Mouse (Mus musculus): ENCODE measurements around the gene Mast3. TPM values are rescaled to one million over a fixed set of nuclear protein-coding genes. Genes with fewer than 3 reads are reported as not detected.
A peak's percentile ranks its signal among the peaks of the same experiment; 100 is the strongest.

The Mast3 gene
- polyA plus RNA-seq, 1 experiment from 2014 or later = 14.7 TPM

DNA sequence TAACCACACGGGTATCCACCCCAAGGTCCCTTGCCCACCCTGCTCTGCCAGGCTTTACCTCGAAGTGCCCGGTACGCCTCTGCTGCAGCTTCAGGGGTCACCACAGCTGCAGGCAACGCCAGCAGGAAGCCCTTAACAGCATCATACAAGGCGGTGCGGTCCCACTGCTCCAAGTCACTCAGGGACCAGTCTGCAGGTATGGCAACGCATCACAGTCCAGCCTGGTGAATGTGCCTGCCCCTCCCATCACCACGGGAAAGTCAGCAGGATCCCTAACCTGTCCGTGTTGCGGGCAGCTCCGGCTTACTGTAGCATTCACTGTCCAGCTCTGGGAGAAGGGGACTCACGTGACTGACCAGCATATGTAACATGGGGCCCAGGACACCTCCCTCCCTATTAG lies 32.8 kb downstream of the Mast3 start:
- Histone ChIP-seq H3K9me3 (ENCODE audit: control insufficient read depth, low read length) (no peaks in the 10 kb centered on the region), H3K4me3 (ENCODE audit: low read depth, low read length) (no peak overlapping the region), H3K9ac (ENCODE audit: low read length) (no peak overlapping the region), H3K4me1 (ENCODE audit: control insufficient read depth, insufficient read depth, low read length) (0 out of 2 replicates have a peak, but pooled peaks cover 5% of the 10 kb centered on the region), H3K36me3 (ENCODE audit: control insufficient read depth, insufficient read depth, low read length) (peaks cover 17% of the 10 kb centered on the region), H3K27ac (ENCODE audit: low read depth, low read length) (no peak overlapping the region), H3K27me3 (ENCODE audit: control insufficient read depth, insufficient read depth, low read length) (no peaks in the 10 kb centered on the region), H3K4me2 (ENCODE audit: low read depth) (no peak overlapping the region)
- DNase-seq (ENCODE audit: low spot score) (no peak), ATAC-seq (ENCODE audit: insufficient read depth, low FRiP score, low TSS enrichment) (no peak)
- 95% methylated on average over 13 of the region's 13 CpGs for WGBS

DNA sequence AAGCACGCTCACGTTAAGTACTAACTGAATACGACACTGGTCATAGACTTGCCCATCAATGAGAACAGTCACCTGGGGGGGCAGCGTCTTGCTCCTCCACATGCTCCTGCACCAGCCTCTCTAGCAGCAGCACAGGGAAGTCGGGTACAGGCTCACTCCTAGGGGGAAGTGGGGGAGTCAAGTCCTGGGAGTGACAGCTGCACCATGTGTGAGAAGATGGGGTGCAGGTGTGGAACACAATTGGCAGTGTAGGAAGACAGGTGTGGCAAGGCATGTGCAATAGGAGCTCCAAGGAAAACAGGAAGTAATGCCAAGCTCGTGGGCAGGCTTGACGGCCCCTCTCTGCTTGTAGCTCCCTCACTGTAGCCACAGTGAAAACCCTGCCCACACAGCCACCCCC lies 33.6 kb downstream of the Mast3 start:
- H3K36me3 ChIP-seq (ENCODE audit: control insufficient read depth, insufficient read depth, low read length) = peaks cover 17% of the 10 kb centered on the region

GRCm38 (mm10) chr8:70770748-70771147 lies 34.1 kb downstream of the Mast3 start:
- 93% methylated on average over 13 of the region's 13 CpGs for WGBS
- no peak overlapping the region for H3K9ac ChIP-seq (ENCODE audit: low read length)
- no peak for DNase-seq (ENCODE audit: low spot score)
- peaks cover 17% of the 10 kb centered on the region for H3K4me1 ChIP-seq (ENCODE audit: control insufficient read depth, insufficient read depth, low read length)
- no peak overlapping the region for H3K4me2 ChIP-seq (ENCODE audit: low read depth)
- H3K36me3 ChIP-seq (ENCODE audit: control insufficient read depth, insufficient read depth, low read length) = peaks cover 17% of the 10 kb centered on the region
- no peaks in the 10 kb centered on the region for H3K9me3 ChIP-seq (ENCODE audit: control insufficient read depth, low read length)
- H3K4me3 ChIP-seq (ENCODE audit: low read depth, low read length) = no peak overlapping the region
- no peaks in the 10 kb centered on the region for H3K27me3 ChIP-seq (ENCODE audit: control insufficient read depth, insufficient read depth, low read length)
- H3K27ac ChIP-seq (ENCODE audit: low read depth, low read length) = no peak overlapping the region
- no peak for ATAC-seq (ENCODE audit: insufficient read depth, low FRiP score, low TSS enrichment)

More for the DNA sequence above, 33.6 kb downstream of the Mast3 start:
- Histone ChIP-seq H3K27ac (ENCODE audit: low read depth, low read length) (no peak overlapping the region), H3K9ac (ENCODE audit: low read length) (no peak overlapping the region), H3K4me2 (ENCODE audit: low read depth) (no peak overlapping the region), H3K9me3 (ENCODE audit: control insufficient read depth, low read length) (no peaks in the 10 kb centered on the region), H3K4me1 (ENCODE audit: control insufficient read depth, insufficient read depth, low read length) (peaks cover 13% of the 10 kb centered on the region), H3K4me3 (ENCODE audit: low read depth, low read length) (no peak overlapping the region), H3K27me3 (ENCODE audit: control insufficient read depth, insufficient read depth, low read length) (no peaks in the 10 kb centered on the region)
- ATAC-seq (ENCODE audit: insufficient read depth, low FRiP score, low TSS enrichment) (no peak), DNase-seq (ENCODE audit: low spot score) (no peak)
- WGBS = 94% methylated on average over 7 of the region's 7 CpGs

DNA sequence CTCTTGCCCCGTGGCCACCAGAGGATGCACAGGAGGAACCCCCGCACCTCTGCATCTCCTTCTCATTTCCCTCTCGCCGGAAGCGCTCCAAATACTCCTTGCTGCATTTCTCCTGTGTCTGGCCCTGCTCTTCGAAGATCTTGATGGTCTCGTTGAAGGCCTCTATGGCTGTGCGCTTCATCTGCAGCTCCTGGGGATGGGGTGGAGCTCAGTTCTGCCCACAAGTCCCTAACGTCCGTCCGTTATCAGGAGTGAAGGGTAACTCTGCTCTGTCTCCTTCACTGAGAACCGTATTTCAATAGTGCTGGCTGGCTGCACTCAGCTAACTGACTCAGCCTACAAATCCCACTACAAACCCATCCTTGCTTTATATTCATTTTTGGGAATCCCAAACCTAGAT lies 35.0 kb downstream of the Mast3 start:
- Histone ChIP-seq H3K36me3 (ENCODE audit: control insufficient read depth, insufficient read depth, low read length) (peaks cover 17% of the 10 kb centered on the region), H3K4me2 (ENCODE audit: low read depth) (no peak overlapping the region), H3K4me3 (ENCODE audit: low read depth, low read length) (no peak overlapping the region), H3K4me1 (ENCODE audit: control insufficient read depth, insufficient read depth, low read length) (peaks cover 16% of the 10 kb centered on the region), H3K9me3 (ENCODE audit: control insufficient read depth, low read length) (no peaks in the 10 kb centered on the region), H3K27ac (ENCODE audit: low read depth, low read length) (no peak overlapping the region), H3K27me3 (ENCODE audit: control insufficient read depth, insufficient read depth, low read length) (no peaks in the 10 kb centered on the region), H3K9ac (ENCODE audit: low read length) (no peak overlapping the region)
- no peak for DNase-seq (ENCODE audit: low spot score)
- ATAC-seq (ENCODE audit: insufficient read depth, low FRiP score, low TSS enrichment) = no peak
- WGBS = 77% methylated on average over 12 of the region's 12 CpGs

DNA sequence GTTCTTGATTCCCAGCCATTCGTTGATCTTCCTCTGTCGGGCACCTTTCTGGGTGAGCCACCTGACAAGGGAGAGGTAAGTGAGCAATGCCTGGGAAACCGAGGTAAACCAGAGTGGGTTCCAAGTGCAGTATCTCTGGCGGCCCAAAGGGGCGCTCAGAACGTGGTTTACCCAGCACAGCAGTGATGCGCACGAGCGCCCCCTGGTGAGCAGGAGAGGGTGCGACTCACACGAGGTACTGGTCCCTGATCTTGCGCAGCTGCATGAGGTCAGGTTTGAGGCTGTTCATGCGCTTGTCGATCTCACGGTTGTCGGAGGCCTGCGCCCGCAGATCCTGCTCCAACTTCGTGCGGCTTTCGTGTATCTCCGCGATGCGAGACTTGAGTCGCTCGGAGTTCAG lies 35.5 kb downstream of the Mast3 start:
- DNase-seq (ENCODE audit: low spot score) (peak; percentile 95), ATAC-seq (ENCODE audit: insufficient read depth, low FRiP score, low TSS enrichment) (peak; percentile 54; the same call in 1 of the 2 replicates)
- Histone ChIP-seq H3K4me3 (ENCODE audit: low read depth, low read length) (no peak overlapping the region), H3K9ac (ENCODE audit: low read length) (no peak overlapping the region), H3K36me3 (ENCODE audit: control insufficient read depth, insufficient read depth, low read length) (peaks cover 17% of the 10 kb centered on the region), H3K4me1 (ENCODE audit: control insufficient read depth, insufficient read depth, low read length) (peaks cover 16% of the 10 kb centered on the region), H3K9me3 (ENCODE audit: control insufficient read depth, low read length) (no peaks in the 10 kb centered on the region), H3K27ac (ENCODE audit: low read depth, low read length) (no peak overlapping the region), H3K4me2 (ENCODE audit: low read depth) (no peak overlapping the region), H3K27me3 (ENCODE audit: control insufficient read depth, insufficient read depth, low read length) (no peaks in the 10 kb centered on the region)
- 8% methylated on average over 26 of the region's 26 CpGs for WGBS

DNA sequence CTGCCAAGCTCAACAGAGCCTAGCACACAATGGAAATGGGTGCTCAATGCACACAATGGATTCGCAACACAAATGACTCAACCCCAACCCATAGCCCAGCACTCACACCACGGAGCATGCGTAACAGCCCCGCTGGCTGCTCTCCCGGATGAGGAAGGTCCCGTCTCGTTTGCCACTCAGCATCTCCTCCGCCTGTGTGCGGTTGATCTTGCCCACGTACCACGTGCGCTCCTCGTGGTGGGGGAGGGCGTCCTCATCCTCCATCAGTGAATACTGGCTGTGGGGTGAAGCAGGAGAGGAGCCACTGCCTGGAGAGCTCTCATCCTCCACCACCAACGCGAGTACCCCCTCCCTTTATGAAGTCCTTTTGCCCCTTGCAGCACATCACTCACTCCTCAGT lies 35.9 kb downstream of the Mast3 start:
- Histone ChIP-seq H3K4me3 (ENCODE audit: low read depth, low read length) (no peak overlapping the region), H3K27me3 (ENCODE audit: control insufficient read depth, insufficient read depth, low read length) (no peaks in the 10 kb centered on the region), H3K27ac (ENCODE audit: low read depth, low read length) (no peak overlapping the region), H3K36me3 (ENCODE audit: control insufficient read depth, insufficient read depth, low read length) (peaks cover 17% of the 10 kb centered on the region), H3K4me1 (ENCODE audit: control insufficient read depth, insufficient read depth, low read length) (peaks cover 16% of the 10 kb centered on the region), H3K4me2 (ENCODE audit: low read depth) (no peak overlapping the region), H3K9ac (ENCODE audit: low read length) (no peak overlapping the region), H3K9me3 (ENCODE audit: control insufficient read depth, low read length) (no peaks in the 10 kb centered on the region)
- DNase-seq (ENCODE audit: low spot score) = no peak
- no peak for ATAC-seq (ENCODE audit: insufficient read depth, low FRiP score, low TSS enrichment)
- WGBS = 91% methylated on average over 16 of the region's 16 CpGs

- H3K4me3 ChIP-seq (ENCODE audit: low read depth, low read length) = no peak overlapping the region
- ATAC-seq (ENCODE audit: insufficient read depth, low FRiP score, low TSS enrichment) (no peak), DNase-seq (ENCODE audit: low spot score) (no peak)
- WGBS = 95% methylated on average over 31 of the region's 32 CpGs
- no peak overlapping the region for H3K27ac ChIP-seq (ENCODE audit: low read depth, low read length)
- no peaks in the 10 kb centered on the region for H3K27me3 ChIP-seq (ENCODE audit: control insufficient read depth, insufficient read depth, low read length)
- H3K4me2 ChIP-seq (ENCODE audit: low read depth) = no peak overlapping the region
- H3K4me1 ChIP-seq (ENCODE audit: control insufficient read depth, insufficient read depth, low read length) = peaks cover 16% of the 10 kb centered on the region
- no peaks in the 10 kb centered on the region for H3K9me3 ChIP-seq (ENCODE audit: control insufficient read depth, low read length)
- no peak overlapping the region for H3K9ac ChIP-seq (ENCODE audit: low read length)
- peaks cover 15% of the 10 kb centered on the region for H3K36me3 ChIP-seq (ENCODE audit: control insufficient read depth, insufficient read depth, low read length)
Measured at GRCm38 (mm10) chr8:70768231-70768776, 36.5 kb downstream of the Mast3 start.

DNA sequence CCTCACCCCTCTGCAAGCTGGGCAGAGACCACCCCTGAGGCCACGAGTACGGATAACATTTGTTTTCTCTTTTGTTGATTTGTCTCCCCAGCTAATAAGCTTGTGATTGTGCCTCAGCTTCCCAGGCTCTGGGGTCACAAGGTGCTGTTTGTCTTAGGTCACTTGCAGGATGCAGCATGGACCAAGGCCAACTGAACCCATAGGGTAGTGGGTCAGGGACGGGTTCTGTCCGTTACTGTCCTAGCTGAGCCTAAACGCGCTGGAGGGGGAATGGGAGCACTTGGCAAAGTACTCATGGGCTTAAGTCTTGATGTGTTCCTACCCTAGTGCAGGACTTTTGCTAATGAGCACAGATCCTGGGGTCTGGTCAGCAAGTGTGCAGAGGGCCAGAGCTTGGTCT lies 37.4 kb downstream of the Mast3 start:
- Histone ChIP-seq H3K36me3 (ENCODE audit: control insufficient read depth, insufficient read depth, low read length) (peaks cover 15% of the 10 kb centered on the region), H3K27me3 (ENCODE audit: control insufficient read depth, insufficient read depth, low read length) (no peaks in the 10 kb centered on the region), H3K27ac (ENCODE audit: low read depth, low read length) (no peak overlapping the region), H3K9me3 (ENCODE audit: control insufficient read depth, low read length) (no peaks in the 10 kb centered on the region), H3K4me3 (ENCODE audit: low read depth, low read length) (no peak overlapping the region), H3K9ac (ENCODE audit: low read length) (no peak overlapping the region), H3K4me2 (ENCODE audit: low read depth) (no peak overlapping the region), H3K4me1 (ENCODE audit: control insufficient read depth, insufficient read depth, low read length) (peaks cover 16% of the 10 kb centered on the region)
- 84% methylated on average over 6 of the region's 6 CpGs for WGBS
- DNase-seq (ENCODE audit: low spot score) (no peak), ATAC-seq (ENCODE audit: insufficient read depth, low FRiP score, low TSS enrichment) (no peak)

GRCm38 (mm10) chr8:70766571-70767440 lies 38.0 kb downstream of the Mast3 start:
- 9% methylated on average over 21 of the region's 21 CpGs for WGBS
- H3K4me2 ChIP-seq (ENCODE audit: low read depth) = peak overlapping the region; percentile 63
- DNase-seq (ENCODE audit: low spot score) (no peak), ATAC-seq (ENCODE audit: insufficient read depth, low FRiP score, low TSS enrichment) (0 out of 2 replicates have a peak, but pooled peaks have one; percentile 6)
- H3K9me3 ChIP-seq (ENCODE audit: control insufficient read depth, low read length) = no peaks in the 10 kb centered on the region
- H3K4me1 ChIP-seq (ENCODE audit: control insufficient read depth, insufficient read depth, low read length) = peaks cover 16% of the 10 kb centered on the region
- H3K27ac ChIP-seq (ENCODE audit: low read depth, low read length) = no peak overlapping the region
- peak overlapping the region; percentile 31 for H3K4me3 ChIP-seq (ENCODE audit: low read depth, low read length)
- peak overlapping the region; percentile 50 for H3K9ac ChIP-seq (ENCODE audit: low read length)
- H3K36me3 ChIP-seq (ENCODE audit: control insufficient read depth, insufficient read depth, low read length) = peaks cover 13% of the 10 kb centered on the region
- no peaks in the 10 kb centered on the region for H3K27me3 ChIP-seq (ENCODE audit: control insufficient read depth, insufficient read depth, low read length)

Measured in neural tube, embryonic 11.5 days (tissue).